Mouse (Mus musculus): ENCODE data around the gene Mcrs1. TPM values are rescaled to one million over a fixed set of nuclear protein-coding genes. Genes with fewer than 3 reads are reported as not detected.

Gene Mcrs1
- total RNA-seq, 4 experiments from 2014 or later = 86.7 to 96.0 (median 87.8) TPM

GRCm38 (mm10) chr15:99213183-99213582 is 38.6 kb downstream of the Mcrs1 start:
- DNase-seq (ENCODE audit: low spot score in 2 of 2) = no peak

GRCm38 (mm10) chr15:99205959-99206358 is 45.8 kb downstream of the Mcrs1 start:
- DNase-seq (ENCODE audit: low spot score in 2 of 2) = no peak

DNA sequence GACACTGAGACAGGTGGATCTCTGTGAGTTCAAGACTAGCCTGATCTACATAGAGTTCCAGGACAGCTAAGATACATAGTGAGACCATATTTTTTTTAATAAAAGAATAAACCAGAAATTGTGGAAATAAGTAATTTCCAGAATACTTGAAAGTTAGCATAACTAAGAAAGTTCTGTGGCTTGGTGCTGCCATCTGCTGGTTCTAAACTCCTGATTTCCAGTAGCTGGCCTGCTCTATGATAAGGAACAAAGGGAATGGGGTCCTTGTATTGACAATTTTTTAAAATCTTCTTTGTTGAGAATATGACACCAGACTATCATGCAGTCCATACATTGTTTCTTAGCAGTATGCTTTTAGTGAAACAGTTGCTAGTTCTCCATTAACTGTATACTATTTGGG is 53.0 kb downstream of the Mcrs1 start:
- no peak for DNase-seq (ENCODE audit: low spot score in 2 of 2)

GRCm38 (mm10) chr15:99195043-99195442 is 56.7 kb downstream of the Mcrs1 start:
- DNase-seq (ENCODE audit: low spot score in 2 of 2) = no peak

GRCm38 (mm10) chr15:99194358-99194757 is 57.4 kb downstream of the Mcrs1 start:
- no peak for DNase-seq (ENCODE audit: low spot score in 2 of 2)

Other genes starting within 250 kb of the Mcrs1 start
- 10 to 100 TPM; 41.1 to 59.7 (median 56.5) TPM for gene Tuba1c, start 222.1 kb downstream of the Mcrs1 start, total RNA-seq (2022)
- gene Prph, start 196.8 kb downstream of the Mcrs1 start, total RNA-seq (2022) = 1 to 10 TPM in 3 of 4 experiments, under 1 TPM in 1; 0.73 to 1.5 (median 1.2) TPM
- under 1 TPM in 2 of 4 experiments, not detected in 2; 0.74 to 0.95 TPM for gene Troap, start 177.4 kb downstream of the Mcrs1 start, total RNA-seq (2022)
- not detected for gene C1ql4, start 164.1 kb downstream of the Mcrs1 start, total RNA-seq (2022)
- under 1 TPM in 3 of 4 experiments, not detected in 1; 0.30 to 0.56 (median 0.34) TPM for gene Dnajc22, start 158.8 kb downstream of the Mcrs1 start, total RNA-seq (2022)
- 10 to 100 TPM; 29.7 to 34.1 (median 33.2) TPM for gene Spats2, start 126.0 kb downstream of the Mcrs1 start, total RNA-seq (2022)
- 100 to 1,000 TPM; 141 to 172 (median 154) TPM for gene Kcnh3, start 27.1 kb downstream of the Mcrs1 start, total RNA-seq (2022)
- gene Prpf40b, start 43.1 kb upstream of the Mcrs1 start, total RNA-seq (2022) = 10 to 100 TPM; 87.9 to 95.7 (median 93.4) TPM
- gene Fam186b, start 43.9 kb upstream of the Mcrs1 start, total RNA-seq (2022) = 1 to 10 TPM in 3 of 4 experiments, under 1 TPM in 1; 0.58 to 2.1 (median 1.1) TPM
- gene Fmnl3, start 118.5 kb upstream of the Mcrs1 start, total RNA-seq (2022) = 10 to 100 TPM; 10.7 to 14.2 (median 12.7) TPM
- 100 to 1,000 TPM; 336 to 365 (median 345) TPM for gene Tmbim6, start 140.9 kb upstream of the Mcrs1 start, total RNA-seq (2022)
- 10 to 100 TPM; 19.1 to 22.9 (median 19.5) TPM for gene Nckap5l, start 205.8 kb upstream of the Mcrs1 start, total RNA-seq (2022)
- gene Bcdin3d, start 222.8 kb upstream of the Mcrs1 start, total RNA-seq (2022) = 1 to 10 TPM; 4.5 to 6.2 (median 6.2) TPM

All from left cerebral cortex, adult 8-10 months (tissue).